Mouse (Mus musculus) hindbrain, embryonic 14.5 days (tissue): ENCODE measurements around the gene Gpr25. TPM values are rescaled to one million over a fixed set of nuclear protein-coding genes. Genes with fewer than 3 reads are reported as not detected.
A peak's percentile ranks its signal among the peaks of the same experiment; 100 is the strongest.

ENCODE experiments used
- ATAC-seq: fragments of 200-750 bp; cut with Nextera tagmentation; 2 replicates; pipeline ENCODE4 v1.8.0; 2017; ENCODE audit warnings: moderate number of reproducible peaks, mild to moderate bottlenecking, moderate TSS enrichment, moderate library complexity; ENCODE audit not compliant: low FRiP score
- DNase-seq: peaks from one replicate; pipeline ENCODE4 v3.0.0-alpha.2; 2015; ENCODE audit warnings: low spot score
- H3K27ac ChIP-seq: fragments of 300-500 bp; sonication (generic); 2 replicates; pipeline ENCODE4 v1.5.1; 2014; ENCODE audit warnings: mild to moderate bottlenecking, moderate library complexity
- H3K27me3 ChIP-seq: fragments of 300-500 bp; sonication (generic); 2 replicates; pipeline ENCODE4 v1.6.1; 2014; ENCODE audit warnings: mild to moderate bottlenecking, low read length, mixed read lengths; ENCODE audit not compliant: control insufficient read depth, insufficient read depth
- H3K36me3 ChIP-seq: fragments of 300-500 bp; sonication (generic); replicated peaks from 2 replicates; pipeline ENCODE4 v1.6.1; 2014; ENCODE audit not compliant: control insufficient read depth, insufficient read depth
- H3K4me1 ChIP-seq: fragments of 300-500 bp; sonication (generic); replicated peaks from 2 replicates; pipeline ENCODE4 v1.6.1; 2014; ENCODE audit warnings: antibody characterized with exemption, low read length, mixed read lengths; ENCODE audit not compliant: control insufficient read depth, insufficient read depth
- H3K4me2 ChIP-seq: fragments of 300-500 bp; sonication (generic); replicated peaks from 2 replicates; pipeline ENCODE4 v1.6.1; 2014; ENCODE audit warnings: mild to moderate bottlenecking, moderate library complexity
- H3K4me3 ChIP-seq: fragments of 300-500 bp; sonication (generic); replicated peaks from 2 replicates; pipeline ENCODE4 v1.5.1; 2014; ENCODE audit warnings: mild to moderate bottlenecking, low read length
- H3K9ac ChIP-seq: fragments of 300-500 bp; sonication (generic); 2 replicates; pipeline ENCODE4 v1.6.1; 2014
- H3K9me3 ChIP-seq: fragments of 300-500 bp; sonication (generic); 2 replicates; pipeline ENCODE4 v1.6.1; 2016; ENCODE audit warnings: low read length; ENCODE audit not compliant: control insufficient read depth
- WGBS: fragments of 180-500 bp; shearing (Covaris S2); extraction: QIAGEN DNeasy Blood & Tissue Kit; methylation state at CpG from one replicate; pipeline ENCODE4 v1.1.7; 2014; 5-methylcytosine and 5-hydroxymethylcytosine counted together
- polyA plus RNA-seq: library from polyadenylated mRNA; unstranded; fragments of >200 nt; fragmentation: Nextera tagmentation; extraction: Ambion mirVana; gene quantifications from 2 replicates; pipeline ENCODE4 v1.2.1, GENCODE M21; 2014

Gene Gpr25
- polyA plus RNA-seq, 1 experiment from 2014 or later, result 1.2 TPM

DNA sequence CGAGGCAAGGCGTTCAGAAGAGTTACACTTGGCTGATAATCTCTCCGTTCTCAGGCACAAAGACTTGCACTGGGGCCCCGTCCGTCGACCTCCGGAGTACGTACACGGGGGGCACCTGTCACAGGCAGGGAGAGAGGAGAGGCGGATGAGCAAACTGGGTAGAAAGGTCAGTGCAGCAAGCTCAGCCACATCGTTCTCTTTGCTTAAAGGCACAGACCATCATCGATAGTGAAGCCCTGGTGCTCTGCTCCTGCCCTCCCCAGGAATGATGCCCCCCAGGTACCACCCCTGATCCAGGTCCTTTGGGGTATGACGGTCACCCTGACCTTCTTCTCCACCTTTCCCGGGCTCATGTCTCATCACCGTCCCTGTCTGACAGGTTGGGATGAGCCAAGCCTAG is 46.4 kb downstream of the Gpr25 start:
- H3K4me1 ChIP-seq, result no peaks in the 10 kb centered on the region
- no peaks in the 10 kb centered on the region for H3K27me3 ChIP-seq
- 77% methylated on average over 15 of the region's 15 CpGs for WGBS
- H3K4me3 ChIP-seq, result no peak overlapping the region
- H3K36me3 ChIP-seq, result no peaks in the 10 kb centered on the region
- H3K9ac ChIP-seq, result no peak overlapping the region
- no peak overlapping the region for H3K27ac ChIP-seq
- DNase-seq (no peak), ATAC-seq (no peak)
- no peak overlapping the region for H3K4me2 ChIP-seq
- no peaks in the 10 kb centered on the region for H3K9me3 ChIP-seq

DNA sequence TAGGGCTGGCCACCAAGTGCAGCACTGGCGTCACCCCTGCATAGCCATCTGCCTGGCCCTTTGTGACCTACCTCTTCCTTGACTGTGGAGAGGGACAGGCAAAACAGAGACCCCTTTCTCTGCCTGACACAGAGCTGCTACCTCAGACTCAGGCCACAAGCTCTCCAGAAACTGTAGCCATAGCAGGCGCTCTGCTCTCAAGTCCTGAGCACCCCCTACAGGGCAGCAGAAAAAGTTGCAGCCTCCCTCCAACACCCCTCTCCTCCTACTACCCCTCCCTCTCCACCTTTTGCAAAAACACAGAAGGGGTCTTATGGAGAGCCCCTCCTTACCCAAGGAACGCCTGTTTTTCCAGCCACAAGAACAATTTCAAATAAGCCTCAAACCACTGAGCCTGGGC is 47.9 kb downstream of the Gpr25 start, which contains the start of gene Mroh3:
Gene Mroh3, minus strand, starts transcription at position 26 of the 400 bp plus-strand sequence.
- Histone ChIP-seq H3K4me1 (no peaks in the 10 kb centered on the region), H3K9me3 (no peaks in the 10 kb centered on the region), H3K36me3 (no peaks in the 10 kb centered on the region), H3K4me3 (no peak within 1 kb of the TSS), H3K27me3 (no peaks in the 10 kb centered on the region), H3K27ac (no peak within 1 kb of the TSS), H3K9ac (no peak within 1 kb of the TSS), H3K4me2 (no peak within 1 kb of the TSS)
- ATAC-seq, result peak; percentile 40
- no peak for DNase-seq
- 39% methylated on average over 3 of the region's 3 CpGs for WGBS

Other genes starting within 250 kb of the Gpr25 start
- not detected in 2 replicates for gene Ascl5, start 210.1 kb downstream of the Gpr25 start, polyA plus RNA-seq
- gene Cacna1s, start 208.1 kb downstream of the Gpr25 start, polyA plus RNA-seq, result 0.13 and 0.17 TPM in 2 replicates
- gene Kif21b, start 129.5 kb downstream of the Gpr25 start, polyA plus RNA-seq, result 49.4 and 51.7 TPM in 2 replicates
- not detected in 2 replicates for gene Mroh3, start 48.0 kb downstream of the Gpr25 start, polyA plus RNA-seq
- 2.6 and 2.8 TPM in 2 replicates for gene Inava, start 26.6 kb downstream of the Gpr25 start, polyA plus RNA-seq
- 59.5 and 62.9 TPM in 2 replicates for gene Camsap2, start 85.2 kb upstream of the Gpr25 start, polyA plus RNA-seq
- 16.4 and 16.5 TPM in 2 replicates for gene Ddx59, start 154.4 kb upstream of the Gpr25 start, polyA plus RNA-seq
- 1.3 and 1.6 TPM in 2 replicates for gene Kif14, start 205.5 kb upstream of the Gpr25 start, polyA plus RNA-seq